Mouse (Mus musculus): ENCODE data around the gene Cadm1. TPM values are rescaled to one million over a fixed set of nuclear protein-coding genes. Genes with fewer than 3 reads are reported as not detected.

Cadm1 gene
- polyA plus RNA-seq, 1 experiment: 70.3 TPM

- Histone ChIP-seq H3K36me3 (ENCODE audit: control insufficient read depth, insufficient read depth, low read length, poor library complexity, severe bottlenecking) (no peaks in the 10 kb centered on the region), H3K4me1 (ENCODE audit: control insufficient read depth, insufficient read depth, low read length) (no peaks in the 10 kb centered on the region), H3K27me3 (ENCODE audit: control insufficient read depth, insufficient read depth, low read length, poor library complexity, severe bottlenecking) (no peaks in the 10 kb centered on the region), H3K9ac (ENCODE audit: low read depth, poor library complexity, severe bottlenecking) (no peak overlapping the region), H3K27ac (ENCODE audit: insufficient read depth, low read length) (no peak overlapping the region), H3K4me3 (ENCODE audit: low read depth, low read length) (no peak overlapping the region), H3K9me3 (replicated peaks; ENCODE audit: control insufficient read depth, insufficient read depth, low read length, poor library complexity, severe bottlenecking) (no peaks in the 10 kb centered on the region)
- TF ChIP-seq EP300 (IDR thresholded peaks at IDR 0.05; ENCODE audit: insufficient read depth, low read depth, low read length) (no peak), CTCF (IDR thresholded peaks at IDR 0.05; ENCODE audit: low read depth, low read length) (no peak), POLR2A (IDR thresholded peaks at IDR 0.05; ENCODE audit: insufficient read depth, low read length) (no peak)
Measured at GRCm38 (mm10) chr9:47741751-47742150, 211.8 kb downstream of the Cadm1 start.

GRCm38 (mm10) chr9:47744916-47745315 lies 214.9 kb downstream of the Cadm1 start:
- H3K9me3 ChIP-seq (replicated peaks; ENCODE audit: control insufficient read depth, insufficient read depth, low read length, poor library complexity, severe bottlenecking): no peaks in the 10 kb centered on the region
- no peaks in the 10 kb centered on the region for H3K36me3 ChIP-seq (ENCODE audit: control insufficient read depth, insufficient read depth, low read length, poor library complexity, severe bottlenecking)
- H3K4me1 ChIP-seq (ENCODE audit: control insufficient read depth, insufficient read depth, low read length): no peaks in the 10 kb centered on the region
- TF ChIP-seq CTCF (IDR thresholded peaks at IDR 0.05; ENCODE audit: low read depth, low read length): no peak
- TF ChIP-seq EP300 (IDR thresholded peaks at IDR 0.05; ENCODE audit: insufficient read depth, low read depth, low read length): no peak
- TF ChIP-seq POLR2A (IDR thresholded peaks at IDR 0.05; ENCODE audit: insufficient read depth, low read length): no peak
- H3K27ac ChIP-seq (ENCODE audit: insufficient read depth, low read length): no peak overlapping the region
- H3K9ac ChIP-seq (ENCODE audit: low read depth, poor library complexity, severe bottlenecking): no peak overlapping the region
- H3K27me3 ChIP-seq (ENCODE audit: control insufficient read depth, insufficient read depth, low read length, poor library complexity, severe bottlenecking): no peaks in the 10 kb centered on the region
- no peak overlapping the region for H3K4me3 ChIP-seq (ENCODE audit: low read depth, low read length)

GRCm38 (mm10) chr9:47745716-47746115 lies 215.7 kb downstream of the Cadm1 start:
- Histone ChIP-seq H3K9ac (ENCODE audit: low read depth, poor library complexity, severe bottlenecking) (no peak overlapping the region), H3K9me3 (replicated peaks; ENCODE audit: control insufficient read depth, insufficient read depth, low read length, poor library complexity, severe bottlenecking) (no peaks in the 10 kb centered on the region), H3K4me1 (ENCODE audit: control insufficient read depth, insufficient read depth, low read length) (no peaks in the 10 kb centered on the region), H3K4me3 (ENCODE audit: low read depth, low read length) (no peak overlapping the region), H3K36me3 (ENCODE audit: control insufficient read depth, insufficient read depth, low read length, poor library complexity, severe bottlenecking) (no peaks in the 10 kb centered on the region), H3K27ac (ENCODE audit: insufficient read depth, low read length) (no peak overlapping the region), H3K27me3 (ENCODE audit: control insufficient read depth, insufficient read depth, low read length, poor library complexity, severe bottlenecking) (no peaks in the 10 kb centered on the region)
- no peak for TF ChIP-seq POLR2A (IDR thresholded peaks at IDR 0.05; ENCODE audit: insufficient read depth, low read length)
- no peak for TF ChIP-seq CTCF (IDR thresholded peaks at IDR 0.05; ENCODE audit: low read depth, low read length)
- no peak for TF ChIP-seq EP300 (IDR thresholded peaks at IDR 0.05; ENCODE audit: insufficient read depth, low read depth, low read length)

- Histone ChIP-seq H3K27ac (ENCODE audit: insufficient read depth, low read length) (no peak overlapping the region), H3K4me1 (ENCODE audit: control insufficient read depth, insufficient read depth, low read length) (no peaks in the 10 kb centered on the region), H3K9me3 (replicated peaks; ENCODE audit: control insufficient read depth, insufficient read depth, low read length, poor library complexity, severe bottlenecking) (no peaks in the 10 kb centered on the region), H3K4me3 (ENCODE audit: low read depth, low read length) (no peak overlapping the region), H3K27me3 (ENCODE audit: control insufficient read depth, insufficient read depth, low read length, poor library complexity, severe bottlenecking) (no peaks in the 10 kb centered on the region), H3K9ac (ENCODE audit: low read depth, poor library complexity, severe bottlenecking) (no peak overlapping the region), H3K36me3 (ENCODE audit: control insufficient read depth, insufficient read depth, low read length, poor library complexity, severe bottlenecking) (no peaks in the 10 kb centered on the region)
- TF ChIP-seq EP300 (IDR thresholded peaks at IDR 0.05; ENCODE audit: insufficient read depth, low read depth, low read length): no peak
- TF ChIP-seq CTCF (IDR thresholded peaks at IDR 0.05; ENCODE audit: low read depth, low read length): no peak
- no peak for TF ChIP-seq POLR2A (IDR thresholded peaks at IDR 0.05; ENCODE audit: insufficient read depth, low read length)
Measured at GRCm38 (mm10) chr9:47749160-47749559, 219.2 kb downstream of the Cadm1 start.

GRCm38 (mm10) chr9:47752516-47752915 lies 222.5 kb downstream of the Cadm1 start:
- no peaks in the 10 kb centered on the region for H3K9me3 ChIP-seq (replicated peaks; ENCODE audit: control insufficient read depth, insufficient read depth, low read length, poor library complexity, severe bottlenecking)
- H3K27ac ChIP-seq (ENCODE audit: insufficient read depth, low read length): no peak overlapping the region
- no peak overlapping the region for H3K9ac ChIP-seq (ENCODE audit: low read depth, poor library complexity, severe bottlenecking)
- no peak overlapping the region for H3K4me3 ChIP-seq (ENCODE audit: low read depth, low read length)
- no peak for TF ChIP-seq CTCF (IDR thresholded peaks at IDR 0.05; ENCODE audit: low read depth, low read length)
- no peak for TF ChIP-seq POLR2A (IDR thresholded peaks at IDR 0.05; ENCODE audit: insufficient read depth, low read length)
- H3K36me3 ChIP-seq (ENCODE audit: control insufficient read depth, insufficient read depth, low read length, poor library complexity, severe bottlenecking): no peaks in the 10 kb centered on the region
- H3K4me1 ChIP-seq (ENCODE audit: control insufficient read depth, insufficient read depth, low read length): no peaks in the 10 kb centered on the region
- H3K27me3 ChIP-seq (ENCODE audit: control insufficient read depth, insufficient read depth, low read length, poor library complexity, severe bottlenecking): no peaks in the 10 kb centered on the region

GRCm38 (mm10) chr9:47753127-47753526 lies 223.2 kb downstream of the Cadm1 start:
- no peak for TF ChIP-seq POLR2A (IDR thresholded peaks at IDR 0.05; ENCODE audit: insufficient read depth, low read length)
- no peak for TF ChIP-seq EP300 (IDR thresholded peaks at IDR 0.05; ENCODE audit: insufficient read depth, low read depth, low read length)
- TF ChIP-seq CTCF (IDR thresholded peaks at IDR 0.05; ENCODE audit: low read depth, low read length): no peak
- no peaks in the 10 kb centered on the region for H3K9me3 ChIP-seq (replicated peaks; ENCODE audit: control insufficient read depth, insufficient read depth, low read length, poor library complexity, severe bottlenecking)
- H3K27ac ChIP-seq (ENCODE audit: insufficient read depth, low read length): no peak overlapping the region

More at GRCm38 (mm10) chr9:47753127-47753526, 223.2 kb downstream of the Cadm1 start:
- no peaks in the 10 kb centered on the region for H3K4me1 ChIP-seq (ENCODE audit: control insufficient read depth, insufficient read depth, low read length)
- H3K27me3 ChIP-seq (ENCODE audit: control insufficient read depth, insufficient read depth, low read length, poor library complexity, severe bottlenecking): no peaks in the 10 kb centered on the region
- H3K36me3 ChIP-seq (ENCODE audit: control insufficient read depth, insufficient read depth, low read length, poor library complexity, severe bottlenecking): no peaks in the 10 kb centered on the region
- no peak overlapping the region for H3K9ac ChIP-seq (ENCODE audit: low read depth, poor library complexity, severe bottlenecking)
- H3K4me3 ChIP-seq (ENCODE audit: low read depth, low read length): no peak overlapping the region

Measured in ES-Bruce4 (cell line).